Comparison of ENCODE assay signal across 8 mouse cellular contexts in genomic region chr11:106193371-106194154, GRCm38 (mm10). TPM values are rescaled to one million over a fixed set of nuclear protein-coding genes. Genes with fewer than 3 reads are reported as not detected.
DNase-seq lines count a peak whose midpoint lies in the region; ATAC-seq lines count a peak whose summit lies in the region.

No protein-coding gene starts in this region.

- H3K4me3 ChIP-seq in hindbrain, embryonic 15.5 days: peak overlapping the region; percentile 79

- H3K27me3 ChIP-seq in hindbrain, embryonic 15.5 days: no peaks in the 10 kb centered on the region

- H3K9ac ChIP-seq in hindbrain, embryonic 15.5 days: peak overlapping the region; percentile 81

- under 1% methylated on average over 44 of the region's 44 CpGs for WGBS in hindbrain, embryonic 15.5 days

- H3K9me3 ChIP-seq in hindbrain, embryonic 15.5 days: no peaks in the 10 kb centered on the region

- peak overlapping the region; percentile 71 for H3K4me2 ChIP-seq in hindbrain, embryonic 15.5 days

- peak; percentile 97 for ATAC-seq in hindbrain, embryonic 15.5 days (ENCODE audit: low FRiP score, low read depth)

- DNase-seq in R1 (ENCODE audit: low read depth, low spot score): peak; percentile 97
- peak; percentile 97 to 99 for DNase-seq in cerebellum, postnatal 25 days
- DNase-seq in frontal cortex, postnatal 25 days (ENCODE audit: low spot score in 2 of 2): peak; percentile 85 to 90
- peak; percentile 92 for DNase-seq in left cerebral cortex, adult 11 months (ENCODE audit: low spot score)
- peak; percentile 97 to 98 for DNase-seq in lung, postnatal 4 days
- peak; percentile 95 for DNase-seq in retina, postnatal 7 days (ENCODE audit: low read depth, low spot score)
- peak; percentile 85 for DNase-seq in urinary bladder, adult 2 months (ENCODE audit: low spot score)

- H3K27ac ChIP-seq in hindbrain, embryonic 15.5 days (replicated peaks): peak overlapping the region; percentile 89

- peaks cover 24% of the 10 kb centered on the region for H3K36me3 ChIP-seq in hindbrain, embryonic 15.5 days

- H3K4me1 ChIP-seq in hindbrain, embryonic 15.5 days (replicated peaks): peaks cover 14% of the 10 kb centered on the region

RNA-seq across cellular contexts. Expression of gene Strada, which starts 8.4 kb away (rescaled TPM):
- polyA plus RNA-seq in hindbrain, embryonic 15.5 days (2015; fragmentation: Nextera tagmentation; extraction: Ambion mirVana): 27.9 and 28.7 TPM in 2 replicates
- polyA plus RNA-seq in urinary bladder, adult 2 months (2012; rRNA removed): 27.1 and 29.6 TPM in 2 replicates

RNA-seq across cellular contexts. Expression of gene Ccdc47, which starts 22.6 kb away (rescaled TPM):
- polyA plus RNA-seq in hindbrain, embryonic 15.5 days (2015; fragmentation: Nextera tagmentation; extraction: Ambion mirVana): 94.5 and 101 TPM in 2 replicates
- polyA plus RNA-seq in urinary bladder, adult 2 months (2012; rRNA removed): 61.2 and 68.6 TPM in 2 replicates

RNA-seq across cellular contexts. Expression of gene Ddx42, which starts 23.2 kb away (rescaled TPM):
- 77.9 and 81.9 TPM in 2 replicates for polyA plus RNA-seq in hindbrain, embryonic 15.5 days (2015; fragmentation: Nextera tagmentation; extraction: Ambion mirVana)
- 29.2 and 34.3 TPM in 2 replicates for polyA plus RNA-seq in urinary bladder, adult 2 months (2012; rRNA removed)

RNA-seq across cellular contexts. Expression of gene Limd2, which starts 32.9 kb away (rescaled TPM):
- polyA plus RNA-seq in hindbrain, embryonic 15.5 days (2015; fragmentation: Nextera tagmentation; extraction: Ambion mirVana): 162 and 167 TPM in 2 replicates
- 14.8 and 16.5 TPM in 2 replicates for polyA plus RNA-seq in urinary bladder, adult 2 months (2012; rRNA removed)

RNA-seq across cellular contexts. Expression of gene Gm10840, which starts 32.9 kb away (rescaled TPM):
- polyA plus RNA-seq in hindbrain, embryonic 15.5 days (2015; fragmentation: Nextera tagmentation; extraction: Ambion mirVana): 0.65 TPM in 1 of 2 replicates, not detected in the other
- polyA plus RNA-seq in urinary bladder, adult 2 months (2012; rRNA removed): not detected in 2 replicates

Comparison
In these comparisons a context has a peak if more than half of its experiments do, and no peak if none do; other contexts are left out.
1. Peak in every context shown above with its lines: DNase-seq, ATAC-seq, H3K4me3 ChIP-seq and H3K27ac ChIP-seq.